Mouse (Mus musculus) kidney, embryonic 16.5 days (tissue): ENCODE data around the gene Olfr316. TPM values are rescaled to one million over a fixed set of nuclear protein-coding genes. Genes with fewer than 3 reads are reported as not detected.

ENCODE experiments used
- ATAC-seq: fragments of 200-750 bp; cut with Nextera tagmentation; 2 replicates; pipeline ENCODE4 v1.8.0; 2017; ENCODE audit warnings: moderate TSS enrichment; ENCODE audit not compliant: low FRiP score, low TSS enrichment
- H3K27ac ChIP-seq: fragments of 300-500 bp; sonication (generic); 2 replicates; pipeline ENCODE4 v1.5.1; 2014; ENCODE audit warnings: low read length
- H3K27me3 ChIP-seq: fragments of 300-500 bp; sonication (generic); 2 replicates; pipeline ENCODE4 v1.6.1; 2014; ENCODE audit warnings: low read length, control low read depth, mixed read lengths; ENCODE audit not compliant: insufficient read depth
- H3K36me3 ChIP-seq: fragments of 300-500 bp; sonication (generic); 2 replicates; pipeline ENCODE4 v1.6.1; 2014; ENCODE audit warnings: low read length, control low read depth, mixed read lengths; ENCODE audit not compliant: insufficient read depth
- H3K4me1 ChIP-seq: fragments of 300-500 bp; sonication (generic); 2 replicates; pipeline ENCODE4 v1.6.1; 2014; ENCODE audit warnings: low read length, control low read depth, mixed read lengths; ENCODE audit not compliant: insufficient read depth
- H3K4me2 ChIP-seq: fragments of 300-500 bp; sonication (generic); replicated peaks from 2 replicates; pipeline ENCODE4 v1.6.1; 2014; ENCODE audit warnings: low read depth, low read length
- H3K4me3 ChIP-seq: fragments of 300-500 bp; sonication (generic); 2 replicates; pipeline ENCODE4 v1.5.1; 2014; ENCODE audit warnings: mild to moderate bottlenecking, low read length
- H3K9ac ChIP-seq: fragments of 300-500 bp; sonication (generic); replicated peaks from 2 replicates; pipeline ENCODE4 v1.6.1; 2014; ENCODE audit warnings: low read length
- H3K9me3 ChIP-seq: fragments of 300-500 bp; sonication (generic); 2 replicates; pipeline ENCODE4 v1.6.1; 2016; ENCODE audit warnings: low read length, control low read depth
- WGBS: fragments of 180-500 bp; shearing (Covaris S2); extraction: QIAGEN DNeasy Blood & Tissue Kit; methylation state at CpG from one replicate; pipeline ENCODE4 v1.1.7; 2014; 5-methylcytosine and 5-hydroxymethylcytosine counted together
- polyA plus RNA-seq: library from polyadenylated mRNA; unstranded; fragments of >200 nt; fragmentation: Nextera tagmentation; extraction: Ambion mirVana; gene quantifications from 2 replicates; pipeline ENCODE4 v1.2.1, GENCODE M21; 2015

Olfr316 gene
- polyA plus RNA-seq, 1 experiment from 2014 or later: not detected

DNA sequence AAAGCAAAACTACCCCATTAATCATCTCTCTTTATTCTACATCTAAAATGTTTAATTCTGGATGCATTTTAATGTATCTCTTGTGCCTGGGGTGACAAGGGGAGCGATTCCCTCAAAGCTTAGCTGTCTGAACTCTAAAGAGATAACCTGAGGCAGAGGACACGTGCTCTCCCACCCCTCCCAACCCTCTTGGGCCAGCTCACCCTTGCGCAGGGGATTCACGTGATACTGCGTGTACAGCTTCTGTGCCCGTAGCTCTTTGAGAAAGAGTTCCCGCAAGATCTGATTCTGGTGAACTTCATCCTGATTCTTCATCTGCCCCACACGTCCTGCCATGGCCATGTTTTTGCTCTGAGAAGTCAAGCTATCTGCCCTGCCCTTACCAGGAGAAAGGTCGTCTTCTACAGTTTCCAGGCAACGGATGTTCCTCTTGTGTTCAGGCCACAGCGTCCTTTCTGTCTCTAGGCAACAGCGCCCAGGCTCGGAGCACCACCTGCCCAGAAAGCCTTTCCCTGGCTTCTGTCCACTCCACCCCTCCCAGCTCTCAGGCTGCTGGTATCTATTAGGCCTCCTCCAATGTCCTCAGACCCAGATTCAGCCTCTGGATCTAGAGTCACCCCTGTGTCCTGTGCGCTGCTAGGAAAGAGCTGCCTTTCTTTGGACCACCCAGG lies 49.2 kb downstream of the Olfr316 start, which contains the start of gene Fam183b:
Gene Fam183b, minus strand, starts transcription at position 403 of the 671 bp plus-strand sequence.
- 37% methylated on average over 14 of the region's 14 CpGs for WGBS
- H3K9ac ChIP-seq: no peak within 1 kb of the TSS
- peak; percentile 49; the same call in 1 of the 2 replicates for ATAC-seq
- H3K27ac ChIP-seq: no peak within 1 kb of the TSS
- H3K36me3 ChIP-seq: no peaks in the 10 kb centered on the region
- no peak within 1 kb of the TSS for H3K4me2 ChIP-seq
- no peak within 1 kb of the TSS for H3K4me3 ChIP-seq
- H3K27me3 ChIP-seq: no peaks in the 10 kb centered on the region
- H3K4me1 ChIP-seq: peaks cover 8% of the 10 kb centered on the region; the same call in 1 of the 2 replicates
- no peaks in the 10 kb centered on the region for H3K9me3 ChIP-seq

DNA sequence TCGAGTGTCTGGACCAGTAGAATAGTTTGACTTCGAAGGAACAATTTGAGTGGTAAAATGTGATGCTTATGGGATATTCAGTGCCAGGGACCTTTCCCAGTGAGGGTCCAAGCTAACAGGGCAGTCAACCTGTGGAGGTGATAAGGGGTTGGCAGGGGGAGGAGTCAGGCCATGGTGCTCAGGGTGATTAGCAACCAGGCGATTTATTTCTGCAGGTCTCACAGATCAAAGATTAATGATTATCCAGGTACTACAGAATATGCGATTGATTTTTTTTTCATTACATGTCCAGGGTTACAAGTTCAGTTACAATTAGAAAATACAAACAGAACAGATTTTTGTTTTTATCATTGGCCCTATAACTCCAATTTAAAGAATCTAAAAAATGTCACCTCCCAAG lies 51.3 kb downstream of the Olfr316 start:
- no peaks in the 10 kb centered on the region for H3K9me3 ChIP-seq
- 55% methylated on average over 4 of the region's 4 CpGs for WGBS
- no peak overlapping the region for H3K9ac ChIP-seq
- no peak overlapping the region for H3K4me3 ChIP-seq
- H3K4me2 ChIP-seq: no peak overlapping the region
- H3K36me3 ChIP-seq: no peaks in the 10 kb centered on the region
- peaks cover 8% of the 10 kb centered on the region; the same call in 1 of the 2 replicates for H3K4me1 ChIP-seq
- no peak for ATAC-seq
- H3K27me3 ChIP-seq: no peaks in the 10 kb centered on the region
- no peak overlapping the region for H3K27ac ChIP-seq

DNA sequence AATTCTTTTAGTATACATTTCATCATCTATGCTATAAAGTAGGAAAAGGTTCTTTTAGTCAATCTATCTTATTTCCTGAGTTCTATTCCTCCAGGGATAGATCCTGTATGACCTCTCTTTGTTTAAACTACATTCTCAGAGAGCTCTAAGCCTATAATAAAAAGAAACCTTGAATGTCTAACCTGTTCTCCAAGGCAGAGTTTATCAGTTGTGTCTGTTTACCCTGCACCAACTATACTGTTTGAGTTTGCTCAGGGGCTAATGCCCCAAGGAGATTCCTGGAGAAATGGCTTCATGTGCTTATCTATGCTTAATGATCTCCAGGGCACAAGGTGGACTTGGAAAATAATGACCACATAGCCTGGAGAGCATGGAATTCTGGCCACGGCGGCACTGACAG lies 51.9 kb downstream of the Olfr316 start:
- no peaks in the 10 kb centered on the region for H3K27me3 ChIP-seq
- no peak for ATAC-seq
- no peaks in the 10 kb centered on the region for H3K36me3 ChIP-seq
- H3K4me2 ChIP-seq: no peak overlapping the region
- H3K4me1 ChIP-seq: peaks cover 8% of the 10 kb centered on the region; the same call in 1 of the 2 replicates
- H3K9ac ChIP-seq: no peak overlapping the region
- H3K9me3 ChIP-seq: no peaks in the 10 kb centered on the region
- H3K27ac ChIP-seq: no peak overlapping the region
- 62% methylated on average over 2 of the region's 2 CpGs for WGBS
- no peak overlapping the region for H3K4me3 ChIP-seq

Other genes starting within 250 kb of the Olfr316 start
- not detected in 2 replicates for gene Olfr330, start 217.9 kb upstream of the Olfr316 start, polyA plus RNA-seq
- not detected in 2 replicates for gene Olfr329-ps, start 206.3 kb upstream of the Olfr316 start, polyA plus RNA-seq
- gene Olfr328, start 197.1 kb upstream of the Olfr316 start, polyA plus RNA-seq: 0.14 TPM in 1 of 2 replicates, not detected in the other
- gene Olfr224, start 182.2 kb upstream of the Olfr316 start, polyA plus RNA-seq: not detected in 2 replicates
- not detected in 2 replicates for gene Olfr325, start 175.0 kb upstream of the Olfr316 start, polyA plus RNA-seq
- not detected in 2 replicates for gene Olfr324, start 157.6 kb upstream of the Olfr316 start, polyA plus RNA-seq
- gene 2210407C18Rik, start 136.7 kb upstream of the Olfr316 start, polyA plus RNA-seq: not detected in 2 replicates
- gene Olfr323, start 122.2 kb upstream of the Olfr316 start, polyA plus RNA-seq: not detected in 2 replicates
- gene Trim58, start 112.3 kb upstream of the Olfr316 start, polyA plus RNA-seq: 0.10 TPM in 1 of 2 replicates, not detected in the other
- 0.04 and 0.12 TPM in 2 replicates for gene Olfr322, start 94.0 kb upstream of the Olfr316 start, polyA plus RNA-seq
- gene Olfr320, start 71.6 kb upstream of the Olfr316 start, polyA plus RNA-seq: 0.05 TPM in 1 of 2 replicates, not detected in the other
- gene Olfr319, start 53.6 kb upstream of the Olfr316 start, polyA plus RNA-seq: not detected in 2 replicates
- not detected in 2 replicates for gene Olfr318, start 28.7 kb upstream of the Olfr316 start, polyA plus RNA-seq
- gene Olfr317, start 13.5 kb upstream of the Olfr316 start, polyA plus RNA-seq: not detected in 2 replicates
- not detected in 2 replicates for gene Olfr315, start 20.5 kb downstream of the Olfr316 start, polyA plus RNA-seq
- gene Olfr314, start 30.2 kb downstream of the Olfr316 start, polyA plus RNA-seq: not detected in 2 replicates
- gene Fam183b, start 49.2 kb downstream of the Olfr316 start, polyA plus RNA-seq: 0.31 and 0.85 TPM in 2 replicates
- not detected in 2 replicates for gene Olfr313, start 62.3 kb downstream of the Olfr316 start, polyA plus RNA-seq
- not detected in 2 replicates for gene Olfr312, start 76.5 kb downstream of the Olfr316 start, polyA plus RNA-seq
- gene Olfr311, start 86.5 kb downstream of the Olfr316 start, polyA plus RNA-seq: not detected in 2 replicates
- gene Gm12258, start 94.4 kb downstream of the Olfr316 start, polyA plus RNA-seq: 10.2 and 10.6 TPM in 2 replicates
- gene 2810021J22Rik, start 114.5 kb downstream of the Olfr316 start, polyA plus RNA-seq: 9.1 and 9.4 TPM in 2 replicates
- 6.0 and 7.3 TPM in 2 replicates for gene Zfp39, start 151.5 kb downstream of the Olfr316 start, polyA plus RNA-seq
- 0.10 TPM in 1 of 2 replicates, not detected in the other for gene Btnl10, start 165.2 kb downstream of the Olfr316 start, polyA plus RNA-seq
- gene Rnf187, start 186.2 kb downstream of the Olfr316 start, polyA plus RNA-seq: 217 and 219 TPM in 2 replicates
- gene Hist3h2ba, start 196.2 kb downstream of the Olfr316 start, polyA plus RNA-seq: 93.4 and 93.5 TPM in 2 replicates
- gene Hist3h2a, start 202.0 kb downstream of the Olfr316 start, polyA plus RNA-seq: 39.5 and 39.7 TPM in 2 replicates
- gene Trim17, start 202.0 kb downstream of the Olfr316 start, polyA plus RNA-seq: 0.42 and 0.64 TPM in 2 replicates
- 22.9 and 25.9 TPM in 2 replicates for gene Trim11, start 225.4 kb downstream of the Olfr316 start, polyA plus RNA-seq